Mouse (Mus musculus) neural tube, embryonic 11.5 days (tissue): ENCODE measurements around the gene Prr15l. TPM values are rescaled to one million over a fixed set of nuclear protein-coding genes. Genes with fewer than 3 reads are reported as not detected.

Experiments used
- ATAC-seq: fragments of 200-750 bp; cut with Nextera tagmentation; 2 replicates; pipeline ENCODE4 v1.8.0; 2017; ENCODE audit warnings: moderate number of reproducible peaks, mild to moderate bottlenecking, moderate TSS enrichment, moderate library complexity; ENCODE audit not compliant: insufficient read depth, low FRiP score, low TSS enrichment
- DNase-seq: peaks from one replicate; pipeline ENCODE4 v3.0.0-alpha.2; 2015; ENCODE audit warnings: low spot score
- H3K27ac ChIP-seq: fragments of 300-500 bp; sonication (generic); 2 replicates; pipeline ENCODE4 v1.5.1; 2014; ENCODE audit warnings: low read depth, mild to moderate bottlenecking, low read length
- H3K27me3 ChIP-seq: fragments of 300-500 bp; sonication (generic); 2 replicates; pipeline ENCODE4 v1.6.1; 2014; ENCODE audit warnings: mild to moderate bottlenecking, low read length, mixed read lengths; ENCODE audit not compliant: control insufficient read depth, insufficient read depth
- H3K36me3 ChIP-seq: fragments of 300-500 bp; sonication (generic); 2 replicates; pipeline ENCODE4 v1.6.1; 2014; ENCODE audit warnings: mild to moderate bottlenecking, low read length, moderate library complexity, mixed read lengths; ENCODE audit not compliant: control insufficient read depth, insufficient read depth
- H3K4me1 ChIP-seq: fragments of 300-500 bp; sonication (generic); 2 replicates; pipeline ENCODE4 v1.6.1; 2014; ENCODE audit warnings: low read length, mixed read lengths; ENCODE audit not compliant: control insufficient read depth, insufficient read depth
- H3K4me2 ChIP-seq: fragments of 300-500 bp; sonication (generic); 2 replicates; pipeline ENCODE4 v1.6.1; 2014; ENCODE audit warnings: low read depth, mild to moderate bottlenecking, moderate library complexity
- H3K4me3 ChIP-seq: fragments of 300-500 bp; sonication (generic); 2 replicates; pipeline ENCODE4 v1.5.1; 2014; ENCODE audit warnings: low read depth, low read length
- H3K9ac ChIP-seq: fragments of 300-500 bp; sonication (generic); 2 replicates; pipeline ENCODE4 v1.6.1; 2014; ENCODE audit warnings: mild to moderate bottlenecking, low read length
- H3K9me3 ChIP-seq: fragments of 300-500 bp; sonication (generic); 2 replicates; pipeline ENCODE4 v1.6.1; 2016; ENCODE audit warnings: low read length; ENCODE audit not compliant: control insufficient read depth
- WGBS: fragments of 180-500 bp; shearing (Covaris S2); extraction: QIAGEN DNeasy Blood & Tissue Kit; methylation state at CpG from one replicate; pipeline ENCODE4 v1.1.7; 2014; 5-methylcytosine and 5-hydroxymethylcytosine counted together
- polyA plus RNA-seq: library from polyadenylated mRNA; unstranded; fragments of >200 nt; fragmentation: Nextera tagmentation; extraction: Ambion mirVana; gene quantifications from 2 replicates; pipeline ENCODE4 v1.2.1, GENCODE M21; 2014

The Prr15l gene
- polyA plus RNA-seq, 1 experiment from 2014 or later, result 0.78 TPM

- ATAC-seq (no peak), DNase-seq (no peak)
- Histone ChIP-seq H3K9me3 (no peaks in the 10 kb centered on the region), H3K4me1 (peaks cover 54% of the 10 kb centered on the region), H3K4me3 (no peak overlapping the region), H3K4me2 (no peak overlapping the region), H3K27ac (peak overlapping the region; percentile 74), H3K9ac (no peak overlapping the region), H3K27me3 (no peaks in the 10 kb centered on the region), H3K36me3 (no peaks in the 10 kb centered on the region)
- 96% methylated on average over 4 of the region's 4 CpGs for WGBS
These were observed 32.0 kb upstream of the Prr15l start for GRCm38 (mm10) chr11:96895886-96896285.

GRCm38 (mm10) chr11:96899449-96900306, 28.2 kb upstream of the Prr15l start:
- peak overlapping the region; percentile 95 for H3K27ac ChIP-seq
- H3K36me3 ChIP-seq, result no peaks in the 10 kb centered on the region
- WGBS, result 21% methylated on average over 12 of the region's 13 CpGs
- no peak overlapping the region for H3K4me3 ChIP-seq
- H3K4me1 ChIP-seq, result peaks cover 61% of the 10 kb centered on the region
- H3K4me2 ChIP-seq, result peak overlapping the region; percentile 23
- peak overlapping the region; percentile 5; the same call in 1 of the 2 replicates for H3K9ac ChIP-seq
- no peaks in the 10 kb centered on the region for H3K27me3 ChIP-seq
- ATAC-seq (peak; percentile 77), DNase-seq (peak; percentile 90)
- H3K9me3 ChIP-seq, result no peaks in the 10 kb centered on the region

- H3K9ac ChIP-seq, result 0 out of 2 replicates have a peak overlapping the region, but pooled peaks have one; percentile 1
- no peaks in the 10 kb centered on the region for H3K36me3 ChIP-seq
- H3K4me1 ChIP-seq, result peaks cover 69% of the 10 kb centered on the region
- no peak for DNase-seq
- H3K9me3 ChIP-seq, result no peaks in the 10 kb centered on the region
- no peak overlapping the region for H3K4me3 ChIP-seq
- no peaks in the 10 kb centered on the region for H3K27me3 ChIP-seq
- H3K4me2 ChIP-seq, result no peak overlapping the region
- no peak for ATAC-seq
- peak overlapping the region; percentile 95 for H3K27ac ChIP-seq
- WGBS, result 36% methylated on average over 9 of the region's 9 CpGs
These were observed 26.6 kb upstream of the Prr15l start for GRCm38 (mm10) chr11:96901332-96901731.

GRCm38 (mm10) chr11:96902639-96903635, 25.0 kb upstream of the Prr15l start:
- Histone ChIP-seq H3K27ac (peak overlapping the region; percentile 93), H3K4me2 (no peak overlapping the region), H3K4me1 (peaks cover 72% of the 10 kb centered on the region), H3K9ac (peak overlapping the region; percentile 27), H3K4me3 (no peak overlapping the region), H3K27me3 (no peaks in the 10 kb centered on the region), H3K36me3 (no peaks in the 10 kb centered on the region; the same call in 1 of the 2 replicates), H3K9me3 (no peaks in the 10 kb centered on the region)
- ATAC-seq (peak; percentile 81), DNase-seq (peak; percentile 91)
- 3% methylated on average over 16 of the region's 16 CpGs for WGBS

GRCm38 (mm10) chr11:96906431-96907161, 21.3 kb upstream of the Prr15l start:
- H3K27me3 ChIP-seq, result no peaks in the 10 kb centered on the region
- H3K27ac ChIP-seq, result peak overlapping the region; percentile 89
- no peak overlapping the region for H3K4me3 ChIP-seq
- no peak for ATAC-seq
- 20% methylated on average over 15 of the region's 15 CpGs for WGBS
- H3K9ac ChIP-seq, result peak overlapping the region; percentile 41
- H3K9me3 ChIP-seq, result no peaks in the 10 kb centered on the region
- H3K4me1 ChIP-seq, result peaks cover 59% of the 10 kb centered on the region
- no peak overlapping the region for H3K4me2 ChIP-seq
- H3K36me3 ChIP-seq, result peaks cover 2% of the 10 kb centered on the region; the same call in 1 of the 2 replicates
- DNase-seq, result peak; percentile 69

GRCm38 (mm10) chr11:96908594-96908993, 19.3 kb upstream of the Prr15l start:
- ATAC-seq, result no peak
- peaks cover 42% of the 10 kb centered on the region for H3K4me1 ChIP-seq
- no peaks in the 10 kb centered on the region for H3K9me3 ChIP-seq
- peak overlapping the region; percentile 89 for H3K27ac ChIP-seq
- DNase-seq, result no peak
- H3K9ac ChIP-seq, result peak overlapping the region; percentile 14; the same call in 1 of the 2 replicates
- H3K4me3 ChIP-seq, result no peak overlapping the region
- WGBS, result 88% methylated on average over 12 of the region's 12 CpGs
- H3K4me2 ChIP-seq, result no peak overlapping the region
- no peaks in the 10 kb centered on the region for H3K27me3 ChIP-seq
- peaks cover 2% of the 10 kb centered on the region; the same call in 1 of the 2 replicates for H3K36me3 ChIP-seq

GRCm38 (mm10) chr11:96910003-96910402, 17.9 kb upstream of the Prr15l start:
- Histone ChIP-seq H3K4me2 (no peak overlapping the region), H3K9ac (no peak overlapping the region), H3K9me3 (no peaks in the 10 kb centered on the region), H3K27me3 (no peaks in the 10 kb centered on the region), H3K36me3 (peaks cover 2% of the 10 kb centered on the region; the same call in 1 of the 2 replicates), H3K4me1 (peaks cover 37% of the 10 kb centered on the region), H3K27ac (no peak overlapping the region), H3K4me3 (no peak overlapping the region)
- DNase-seq (peak; percentile 87), ATAC-seq (peak; percentile 24; the same call in 1 of the 2 replicates)
- WGBS, result 26% methylated on average over 7 of the region's 7 CpGs

GRCm38 (mm10) chr11:96912682-96913081, 15.2 kb upstream of the Prr15l start:
- Histone ChIP-seq H3K4me2 (no peak overlapping the region), H3K27ac (no peak overlapping the region), H3K9me3 (no peaks in the 10 kb centered on the region), H3K4me3 (no peak overlapping the region), H3K27me3 (no peaks in the 10 kb centered on the region), H3K4me1 (peaks cover 19% of the 10 kb centered on the region), H3K36me3 (peaks cover 2% of the 10 kb centered on the region; the same call in 1 of the 2 replicates), H3K9ac (no peak overlapping the region)
- no peak for DNase-seq
- 89% methylated on average over 11 of the region's 11 CpGs for WGBS
- ATAC-seq, result no peak
